Mouse (Mus musculus) embryo, embryonic 10.5 days (tissue): ENCODE measurements around the gene Slc5a10.

ENCODE experiments used
- DNase-seq: peaks from one replicate; pipeline ENCODE4 v3.0.0-alpha.2; 2015; ENCODE audit warnings: low spot score

Gene Slc5a10

GRCm38 (mm10) chr11:61720636-61721035 is at the start of gene Slc5a10:
Gene Slc5a10 (minus strand): TSS chr11:61720826.
- no peak for DNase-seq

- peak; percentile 100 for DNase-seq
These were observed 41.2 kb upstream of the Slc5a10 start, which contains the start of gene Prpsap2 for GRCm38 (mm10) chr11:61761584-61762407. Gene Prpsap2 (minus strand): TSS chr11:61762088.

GRCm38 (mm10) chr11:61760518-61760917 is 39.9 kb upstream of the Slc5a10 start:
- DNase-seq, result peak; percentile 28

- no peak for DNase-seq
These were observed 36.5 kb upstream of the Slc5a10 start for GRCm38 (mm10) chr11:61757151-61757550.

- peak; percentile 58 for DNase-seq
These were observed 31.0 kb upstream of the Slc5a10 start for GRCm38 (mm10) chr11:61751612-61752011.

GRCm38 (mm10) chr11:61747161-61747560 is 26.5 kb upstream of the Slc5a10 start:
- DNase-seq, result no peak

- DNase-seq, result no peak
These were observed 25.2 kb upstream of the Slc5a10 start for GRCm38 (mm10) chr11:61745781-61746180.

GRCm38 (mm10) chr11:61744460-61744859 is 23.8 kb upstream of the Slc5a10 start:
- peak; percentile 29 for DNase-seq

GRCm38 (mm10) chr11:61743768-61744167 is 23.1 kb upstream of the Slc5a10 start:
- peak; percentile 6 for DNase-seq

- no peak for DNase-seq
These were observed 19.9 kb upstream of the Slc5a10 start for GRCm38 (mm10) chr11:61740500-61740899.

- no peak for DNase-seq
These were observed 16.7 kb upstream of the Slc5a10 start for GRCm38 (mm10) chr11:61737290-61737689.

- no peak for DNase-seq
These were observed 12.0 kb upstream of the Slc5a10 start for GRCm38 (mm10) chr11:61732672-61733071.

- no peak for DNase-seq
These were observed 7.4 kb upstream of the Slc5a10 start for GRCm38 (mm10) chr11:61728037-61728436.

GRCm38 (mm10) chr11:61722077-61722476 is 1.5 kb upstream of the Slc5a10 start:
- no peak for DNase-seq

GRCm38 (mm10) chr11:61719826-61720225 is 800 bp downstream of the Slc5a10 start:
- no peak for DNase-seq

- DNase-seq, result no peak
These were observed 1.2 kb downstream of the Slc5a10 start for GRCm38 (mm10) chr11:61719387-61719786.

- no peak for DNase-seq
These were observed 2.6 kb downstream of the Slc5a10 start for GRCm38 (mm10) chr11:61717990-61718389.

GRCm38 (mm10) chr11:61715130-61715529 is 5.5 kb downstream of the Slc5a10 start:
- no peak for DNase-seq

- DNase-seq, result peak; percentile 93
These were observed 6.1 kb downstream of the Slc5a10 start for GRCm38 (mm10) chr11:61714346-61715117.

GRCm38 (mm10) chr11:61713157-61713855 is 7.3 kb downstream of the Slc5a10 start:
- no peak for DNase-seq

GRCm38 (mm10) chr11:61708928-61709327 is 11.7 kb downstream of the Slc5a10 start:
- DNase-seq, result no peak

- no peak for DNase-seq
These were observed 14.4 kb downstream of the Slc5a10 start for GRCm38 (mm10) chr11:61706232-61706631.
